Mouse (Mus musculus) ES-Bruce4 (cell line): ENCODE results near the gene Cdk5r1.

Experiments
- CTCF ChIP-seq: IDR thresholded peaks from one replicate; pipeline ENCODE4 v1.8.1; 2011; ENCODE audit warnings: low read depth, low read length
- EP300 ChIP-seq: IDR thresholded peaks from 2 replicates; pipeline ENCODE4 v1.6.1; 2011; ENCODE audit warnings: low read depth, low read length; ENCODE audit not compliant: insufficient read depth

DNA sequence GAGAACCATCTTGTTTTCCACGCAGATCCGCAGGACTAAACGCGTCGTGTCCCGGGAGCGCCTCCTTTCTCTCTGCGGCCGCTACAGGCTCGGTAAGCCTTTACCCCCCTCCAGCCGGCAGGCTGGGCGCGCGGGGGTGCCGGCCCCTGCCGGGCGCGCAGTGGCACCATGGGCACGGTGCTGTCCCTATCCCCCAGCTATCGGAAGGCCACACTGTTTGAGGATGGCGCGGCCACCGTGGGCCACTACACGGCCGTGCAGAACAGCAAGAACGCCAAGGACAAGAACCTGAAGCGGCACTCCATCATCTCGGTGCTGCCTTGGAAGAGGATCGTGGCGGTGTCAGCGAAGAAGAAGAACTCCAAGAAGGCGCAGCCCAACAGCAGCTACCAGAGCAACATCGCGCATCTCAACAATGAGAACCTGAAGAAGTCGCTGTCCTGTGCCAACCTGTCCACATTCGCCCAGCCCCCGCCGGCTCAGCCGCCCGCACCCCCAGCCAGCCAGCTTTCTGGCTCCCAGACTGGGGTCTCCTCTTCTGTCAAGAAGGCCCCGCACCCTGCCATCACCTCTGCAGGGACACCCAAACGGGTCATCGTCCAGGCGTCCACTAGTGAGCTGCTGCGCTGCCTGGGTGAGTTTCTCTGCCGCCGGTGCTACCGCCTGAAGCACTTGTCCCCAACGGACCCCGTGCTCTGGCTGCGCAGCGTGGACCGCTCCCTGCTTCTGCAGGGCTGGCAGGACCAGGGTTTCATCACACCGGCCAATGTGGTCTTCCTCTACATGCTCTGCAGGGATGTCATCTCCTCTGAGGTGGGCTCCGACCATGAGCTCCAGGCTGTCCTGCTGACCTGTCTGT lies 747 bp downstream of the Cdk5r1 start:
- TF ChIP-seq CTCF, result no peak
- no peak for TF ChIP-seq EP300
